In genomic region chr19:56356480-56357373, GRCm38 (mm10) we compare ENCODE assay signal across 9 mouse cellular contexts. TPM values are rescaled to one million over a fixed set of nuclear protein-coding genes. Genes with fewer than 3 reads are reported as not detected.
DNase-seq lines count a peak whose midpoint lies in the region; ATAC-seq lines count a peak whose summit lies in the region.
"Had no signal": no experiment of that assay in that cellular context is flagged by ENCODE, and none has a peak within 500 bp of the region (broad histone marks: within the 10 kb centered on the region; RNA-seq: fewer than 3 reads in every experiment).

No protein-coding gene starts in this region.

- no peaks in the 10 kb centered on the region for H3K4me1 ChIP-seq in intestine, embryonic 16.5 days (ENCODE audit: control insufficient read depth, insufficient read depth, low read length)
- H3K4me1 ChIP-seq in limb, embryonic 11.5 days (ENCODE audit: control insufficient read depth, insufficient read depth, low read length) = no peaks in the 10 kb centered on the region

- H3K36me3 ChIP-seq in intestine, embryonic 16.5 days (ENCODE audit: control insufficient read depth, insufficient read depth, low read length) = no peaks in the 10 kb centered on the region
- H3K36me3 ChIP-seq in limb, embryonic 11.5 days (ENCODE audit: control insufficient read depth, insufficient read depth, low read length) = no peaks in the 10 kb centered on the region
- H3K36me3 ChIP-seq: limb, embryonic 15.5 days had no signal

- H3K9ac ChIP-seq in intestine, embryonic 16.5 days (ENCODE audit: low read depth, low read length) = peak overlapping the region; percentile 50; the same call in 1 of the 2 replicates
- no peak overlapping the region for H3K9ac ChIP-seq in limb, embryonic 11.5 days (ENCODE audit: low read length)
- H3K9ac ChIP-seq: limb, embryonic 15.5 days had no signal

- H3K9me3 ChIP-seq in intestine, embryonic 16.5 days (ENCODE audit: control insufficient read depth, low read length) = peaks cover 4% of the 10 kb centered on the region; the same call in 1 of the 2 replicates
- no peaks in the 10 kb centered on the region for H3K9me3 ChIP-seq in limb, embryonic 11.5 days (ENCODE audit: control insufficient read depth, low read length)
- H3K9me3 ChIP-seq: limb, embryonic 15.5 days had no signal

- DNase-seq in ovary, postnatal 10 days (ENCODE audit: low spot score) = peak; percentile 28
- DNase-seq in ovary, adult 18-20 months (ENCODE audit: low spot score) = no peak
- peak; percentile 75 for DNase-seq in brain, adult 2 months (ENCODE audit: low read depth, low spot score)
- DNase-seq in limb, embryonic 11.5 days (ENCODE audit: low spot score) = peak; percentile 85
- DNase-seq in natural killer cell, adult 2 months (ENCODE audit: low spot score in 2 of 2) = peak; percentile 26 to 37
- DNase-seq in thymus, postnatal 36 days = peak; percentile 53 to 72

- peak overlapping the region; percentile 53 for H3K27ac ChIP-seq in intestine, embryonic 16.5 days (ENCODE audit: low read length)
- H3K27ac ChIP-seq in limb, embryonic 11.5 days (replicated peaks; ENCODE audit: low read depth, low read length) = no peak overlapping the region
- H3K27ac ChIP-seq: limb, embryonic 15.5 days had no signal

- H3K4me2 ChIP-seq in intestine, embryonic 16.5 days (ENCODE audit: low read depth, low read length) = peak overlapping the region; percentile 46
- no peak overlapping the region for H3K4me2 ChIP-seq in limb, embryonic 11.5 days (ENCODE audit: low read depth, severe bottlenecking)
- H3K4me2 ChIP-seq: limb, embryonic 15.5 days had no signal

- H3K4me3 ChIP-seq in intestine, embryonic 16.5 days (ENCODE audit: low read length) = peak overlapping the region; percentile 30
- H3K4me3 ChIP-seq in limb, embryonic 11.5 days (ENCODE audit: low read depth, low read length) = no peak overlapping the region
- H3K4me3 ChIP-seq: limb, embryonic 15.5 days had no signal

- H3K27me3 ChIP-seq in intestine, embryonic 16.5 days (replicated peaks; ENCODE audit: control insufficient read depth, insufficient read depth, low read length) = no peaks in the 10 kb centered on the region
- no peaks in the 10 kb centered on the region for H3K27me3 ChIP-seq in limb, embryonic 11.5 days (ENCODE audit: control insufficient read depth, insufficient read depth, low read length)

- peak; percentile 84 for ATAC-seq in frontal cortex, adult (ENCODE audit: low TSS enrichment)
- peak; percentile 91 for ATAC-seq in intestine, embryonic 16.5 days
- no peak for ATAC-seq in limb, embryonic 11.5 days (ENCODE audit: insufficient number of reproducible peaks, low FRiP score, low TSS enrichment, low read depth)

- WGBS in intestine, embryonic 16.5 days = 29% methylated on average over 17 of the region's 17 CpGs
- WGBS in limb, embryonic 11.5 days = 45% methylated on average over 17 of the region's 17 CpGs

RNA-seq across cellular contexts. Expression of gene Nrap, which starts 33.1 kb away (rescaled TPM):
- 0.33 and 0.40 TPM in 2 replicates for polyA plus RNA-seq in intestine, embryonic 16.5 days (2015; fragmentation: Nextera tagmentation; extraction: Ambion mirVana)
- 0.21 TPM in 2 replicates for polyA plus RNA-seq in limb, embryonic 11.5 days (2014; fragmentation: Nextera tagmentation; extraction: Ambion mirVana)

RNA-seq across cellular contexts. Expression of gene Casp7, which starts 40.2 kb away (rescaled TPM):
- 41.0 and 41.7 TPM in 2 replicates for polyA plus RNA-seq in intestine, embryonic 16.5 days (2015; fragmentation: Nextera tagmentation; extraction: Ambion mirVana)
- 24.5 and 26.6 TPM in 2 replicates for polyA plus RNA-seq in limb, embryonic 11.5 days (2014; fragmentation: Nextera tagmentation; extraction: Ambion mirVana)
